ENCODE assay signal across 8 mouse cellular contexts in genomic region chr7:141437178-141438120, GRCm38 (mm10). TPM values are rescaled to one million over a fixed set of nuclear protein-coding genes. Genes with fewer than 3 reads are reported as not detected.
DNase-seq lines count a peak whose midpoint lies in the region; ATAC-seq lines count a peak whose summit lies in the region.

Gene Slc25a22 (minus strand): TSS chr7:141437892.

- peak; percentile 78 for DNase-seq in ES-CJ7 (ENCODE audit: low read depth, low spot score)
- DNase-seq in c-Kit-negative CD71-positive TER-119-positive erythroid progenitor cells, embryonic 14.5 days (ENCODE audit: low read depth, low spot score), result peak; percentile 56
- peak; percentile 80 for DNase-seq in forebrain, embryonic 10.5 days (ENCODE audit: extremely low spot score, low spot score)
- peak; percentile 89 for DNase-seq in kidney, postnatal 10 days
- peak; percentile 90 for DNase-seq in neural tube, embryonic 11.5 days (ENCODE audit: low spot score)
- peak; percentile 69 for DNase-seq in testis, postnatal 14 days (ENCODE audit: low spot score)

- WGBS in forebrain, embryonic 10.5 days, result 5% methylated on average over 53 of the region's 53 CpGs
- WGBS in heart, embryonic 13.5 days, result 6% methylated on average over 53 of the region's 53 CpGs
- 7% methylated on average over 53 of the region's 53 CpGs for WGBS in liver, embryonic 15.5 days (ENCODE audit: insufficient replicate concordance)
- WGBS in neural tube, embryonic 11.5 days, result 7% methylated on average over 53 of the region's 53 CpGs

- H3K4me2 ChIP-seq in heart, embryonic 13.5 days, result peak within 1 kb of the TSS; percentile 96
- peak within 1 kb of the TSS; percentile 97 for H3K4me2 ChIP-seq in liver, embryonic 15.5 days
- H3K4me2 ChIP-seq in neural tube, embryonic 11.5 days (ENCODE audit: low read depth), result peak within 1 kb of the TSS; percentile 85

- peak; percentile 58; the same call in 1 of the 2 replicates for ATAC-seq in heart, embryonic 13.5 days (ENCODE audit: extremely low read depth, insufficient number of reproducible peaks, low FRiP score, low TSS enrichment)
- ATAC-seq in liver, embryonic 15.5 days (ENCODE audit: insufficient read depth), result peak; percentile 73
- peak; percentile 68 for ATAC-seq in neural tube, embryonic 11.5 days (ENCODE audit: insufficient read depth, low FRiP score, low TSS enrichment)

- peak within 1 kb of the TSS; percentile 72 for H3K4me3 ChIP-seq in forebrain, embryonic 10.5 days
- H3K4me3 ChIP-seq in heart, embryonic 13.5 days, result peak within 1 kb of the TSS; percentile 77
- peak within 1 kb of the TSS; percentile 68 for H3K4me3 ChIP-seq in liver, embryonic 15.5 days (replicated peaks)
- H3K4me3 ChIP-seq in neural tube, embryonic 11.5 days (ENCODE audit: low read depth, low read length), result peak within 1 kb of the TSS; percentile 63

- no peaks in the 10 kb centered on the region for H3K9me3 ChIP-seq in forebrain, embryonic 10.5 days
- no peaks in the 10 kb centered on the region for H3K9me3 ChIP-seq in heart, embryonic 13.5 days
- no peaks in the 10 kb centered on the region for H3K9me3 ChIP-seq in liver, embryonic 15.5 days (replicated peaks)
- H3K9me3 ChIP-seq in neural tube, embryonic 11.5 days (ENCODE audit: control insufficient read depth, low read length), result no peaks in the 10 kb centered on the region

- H3K9ac ChIP-seq in heart, embryonic 13.5 days, result peak within 1 kb of the TSS; percentile 90
- H3K9ac ChIP-seq in liver, embryonic 15.5 days, result peak within 1 kb of the TSS; percentile 69
- peak within 1 kb of the TSS; percentile 77 for H3K9ac ChIP-seq in neural tube, embryonic 11.5 days (ENCODE audit: low read length)

- H3K4me1 ChIP-seq in forebrain, embryonic 10.5 days, result peaks cover 77% of the 10 kb centered on the region
- peaks cover 56% of the 10 kb centered on the region for H3K4me1 ChIP-seq in heart, embryonic 13.5 days
- H3K4me1 ChIP-seq in liver, embryonic 15.5 days (replicated peaks), result peaks cover 83% of the 10 kb centered on the region
- H3K4me1 ChIP-seq in neural tube, embryonic 11.5 days (ENCODE audit: control insufficient read depth, insufficient read depth, low read length), result peaks cover 31% of the 10 kb centered on the region

- peaks cover 65% of the 10 kb centered on the region for H3K36me3 ChIP-seq in forebrain, embryonic 10.5 days (replicated peaks)
- H3K36me3 ChIP-seq in heart, embryonic 13.5 days, result peaks cover 57% of the 10 kb centered on the region
- peaks cover 61% of the 10 kb centered on the region for H3K36me3 ChIP-seq in liver, embryonic 15.5 days (replicated peaks)
- peaks cover 5% of the 10 kb centered on the region for H3K36me3 ChIP-seq in neural tube, embryonic 11.5 days (ENCODE audit: control insufficient read depth, insufficient read depth, low read length)

- H3K27ac ChIP-seq in forebrain, embryonic 10.5 days, result peak within 1 kb of the TSS; percentile 88
- peak within 1 kb of the TSS; percentile 62 for H3K27ac ChIP-seq in heart, embryonic 13.5 days (replicated peaks)
- peak within 1 kb of the TSS; percentile 63 for H3K27ac ChIP-seq in liver, embryonic 15.5 days (replicated peaks)
- H3K27ac ChIP-seq in neural tube, embryonic 11.5 days (ENCODE audit: low read depth, low read length), result 0 out of 2 replicates have a peak within 1 kb of the TSS, but pooled peaks have one; percentile 23

- H3K27me3 ChIP-seq in forebrain, embryonic 10.5 days (ENCODE audit: poor library complexity, severe bottlenecking), result no peaks in the 10 kb centered on the region
- H3K27me3 ChIP-seq in heart, embryonic 13.5 days (replicated peaks), result no peaks in the 10 kb centered on the region
- no peaks in the 10 kb centered on the region for H3K27me3 ChIP-seq in liver, embryonic 15.5 days
- H3K27me3 ChIP-seq in neural tube, embryonic 11.5 days (ENCODE audit: control insufficient read depth, insufficient read depth, low read length), result no peaks in the 10 kb centered on the region

RNA-seq across cellular contexts. Expression of gene Slc25a22, which starts in this region (rescaled TPM):
- 46.8 and 49.6 TPM in 2 replicates for polyA plus RNA-seq in forebrain, embryonic 10.5 days (2016; fragmentation: Nextera tagmentation; extraction: Ambion mirVana)
- polyA plus RNA-seq in heart, embryonic 13.5 days (2015; fragmentation: Nextera tagmentation; extraction: Ambion mirVana), result 17.3 and 19.1 TPM in 2 replicates
- 18.7 and 20.5 TPM in 2 replicates for polyA plus RNA-seq in liver, embryonic 15.5 days (2015; fragmentation: Nextera tagmentation; extraction: Ambion mirVana)
- polyA plus RNA-seq in neural tube, embryonic 11.5 days (2014; fragmentation: Nextera tagmentation; extraction: Ambion mirVana), result 45.2 and 45.8 TPM in 2 replicates

Comparison
In these comparisons a context has a peak if more than half of its experiments do, and no peak if none do; other contexts are left out.
1. Peak in every context shown above with its lines: DNase-seq, ATAC-seq, H3K4me3 ChIP-seq and H3K27ac ChIP-seq.
2. H3K27ac ChIP-seq: peak in every context shown above with its lines; median percentile 88 in forebrain, embryonic 10.5 days; 63 in liver, embryonic 15.5 days; 62 in heart, embryonic 13.5 days; 23 in neural tube, embryonic 11.5 days.